Mouse (Mus musculus): ENCODE results near the gene Ppp1r2.

DNA sequence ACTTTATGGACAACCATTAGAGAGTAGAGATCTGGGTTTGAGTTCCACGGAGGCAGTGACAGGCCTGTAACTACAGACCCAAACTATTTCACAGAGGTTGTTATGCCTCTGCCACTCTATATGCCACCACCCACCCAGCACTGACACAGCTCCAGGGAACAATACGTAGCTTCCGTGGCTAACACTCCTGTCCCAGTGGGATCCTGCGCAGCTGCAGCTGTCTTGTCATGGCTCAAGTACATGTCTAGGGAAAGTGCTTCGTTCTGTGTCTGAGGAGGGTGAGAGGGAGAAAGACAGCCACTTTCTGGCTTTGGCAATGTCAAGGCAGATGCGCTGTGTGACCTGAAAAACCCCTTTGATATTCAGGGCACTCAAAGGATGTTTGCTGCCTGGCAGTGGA lies 61.6 kb downstream of the Ppp1r2 start:
- TF ChIP-seq CTCF (IDR thresholded peaks at IDR 0.05; ENCODE audit: low read depth, low read length) (no peak), POLR2A (IDR thresholded peaks at IDR 0.05; ENCODE audit: borderline replicate concordance, low read depth, low read length) (no peak)
